Mouse (Mus musculus) erythroblast, adult 5-6 weeks (primary cell): ENCODE results near the gene Gm10999. TPM values are rescaled to one million over a fixed set of nuclear protein-coding genes. Genes with fewer than 3 reads are reported as not detected.
"Not testable (repeated sequence)": the region's sequence is repeated elsewhere in the genome, so short reads cannot be mapped to it uniquely, and the experiment has no call there.

ENCODE experiments used
- ATAC-seq: replicated peaks from 2 replicates; pipeline ENCODE4 v1.8.0; 2016; ENCODE audit warnings: moderate number of reproducible peaks, mild to moderate bottlenecking, moderate TSS enrichment, inconsistent platforms; ENCODE audit not compliant: poor library complexity, low FRiP score, severe bottlenecking
- total RNA-seq, 2 experiments: library from RNA; stranded (forward) in 1 of 2; stranded (reverse) in 1 of 2; fragments of 150-400 nt in 1 of 2; fragments of 200-764, 138-1000 nt in 1 of 2; gene quantifications; 2 replicates each; pipeline versions ENCODE4 v1.2.3 to v1.2.4; 2015 to 2017; ENCODE audit warnings: low replicate concordance in 2 of 2

Gm10999 gene
- total RNA-seq (2015; ENCODE audit: low replicate concordance) = not detected in 2 replicates
- not detected in 2 replicates for total RNA-seq (2017; ENCODE audit: low replicate concordance)

- no peak for ATAC-seq
Observed at GRCm38 (mm10) chr8:129131561-129131960, at the start of gene Gm10999. Gm10999 (minus strand) TSS chr8:129131661.

DNA sequence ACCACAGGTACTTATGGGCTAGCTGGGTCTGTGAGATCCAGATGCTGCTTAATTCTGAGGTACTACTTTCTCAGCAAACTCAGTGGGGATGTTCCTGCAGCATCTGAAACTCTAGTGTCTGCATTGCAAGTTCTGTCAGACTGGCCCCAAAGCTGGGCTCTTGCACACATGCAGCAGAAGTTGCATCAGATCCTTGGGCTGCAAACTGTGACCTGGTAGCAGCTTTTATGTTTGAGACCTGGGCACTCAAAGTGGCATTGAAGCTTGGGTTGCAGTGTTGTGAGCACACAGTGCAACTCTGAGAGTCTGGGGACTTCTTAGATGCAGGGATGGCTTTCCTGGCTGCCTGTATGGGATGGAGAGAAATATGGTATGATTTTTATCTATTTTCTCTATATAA, 2.0 kb upstream of the Gm10999 start:
- no peak for ATAC-seq

- ATAC-seq = not testable (repeated sequence)
Observed at GRCm38 (mm10) chr8:129115761-129116160, 15.7 kb downstream of the Gm10999 start.

Other genes starting within 250 kb of the Gm10999 start
- not detected in 2 replicates for gene Ccdc7a, start 66.1 kb downstream of the Gm10999 start, total RNA-seq (2015; ENCODE audit: low replicate concordance)
- gene Ccdc7a, start 66.1 kb downstream of the Gm10999 start, total RNA-seq (2017; ENCODE audit: low replicate concordance) = not detected in 2 replicates
- not detected in 2 replicates for gene Ccdc7b, start 64.5 kb downstream of the Gm10999 start, total RNA-seq (2015; ENCODE audit: low replicate concordance)
- gene Ccdc7b, start 64.5 kb downstream of the Gm10999 start, total RNA-seq (2017; ENCODE audit: low replicate concordance) = not detected in 2 replicates
- 1.9 and 2.5 TPM in 2 replicates for gene 2610044O15Rik8, start 102.7 kb upstream of the Gm10999 start, total RNA-seq (2015; ENCODE audit: low replicate concordance)
- gene 2610044O15Rik8, start 102.7 kb upstream of the Gm10999 start, total RNA-seq (2017; ENCODE audit: low replicate concordance) = 4.2 and 7.9 TPM in 2 replicates